Mouse (Mus musculus) Patski (cell line): ENCODE data around the gene Nagpa. TPM values are rescaled to one million over a fixed set of nuclear protein-coding genes. Genes with fewer than 3 reads are reported as not detected.

ENCODE experiments used
- ATAC-seq: fragments of 100-300 bp; one replicate; pipeline ENCODE4 v1.8.0; 2021
- CTCF ChIA-PET: fragments of 350-600 bp; sonication (Branson Sonifier 250); formaldehyde crosslinking; loops from one replicate; lab custom pipeline; 2022; ENCODE audit warnings: inconsistent platforms; lab: Charles Lee
- POLR2A ChIA-PET: fragments of 350-600 bp; sonication (Branson Sonifier 250); formaldehyde crosslinking; loops from one replicate; lab custom pipeline; 2022; ENCODE audit warnings: antibody characterized with exemption, inconsistent platforms; lab: Charles Lee
- DNase-seq: peaks from one replicate; pipeline ENCODE4 v3.0.0-alpha.2; 2011; ENCODE audit warnings: low read depth, low spot score
- H3K27me3 ChIP-seq: fragments of 371-371 bp; one replicate; pipeline ENCODE4 v1.5.1; 2021
- CTCF ChIP-seq: fragments of 100-300 bp; IDR thresholded peaks from one replicate; pipeline ENCODE4 v1.5.1; 2021
- in situ Hi-C: fragments of 300-500 bp; cut with MboI; formaldehyde crosslinking; loops from 3 replicates; pipeline ENCODE4 v1.11.1; 2018; ENCODE audit warnings: low pct_unique_long_range_greater_than_20kb, mixed read lengths
- polyA plus RNA-seq: library from polyadenylated mRNA; unstranded; gene quantifications from one replicate; pipeline ENCODE4 v1.2.3, GENCODE M21; 2021

Gene Nagpa
- polyA plus RNA-seq, 1 experiment from 2014 or later, result 20.2 TPM

DNA sequence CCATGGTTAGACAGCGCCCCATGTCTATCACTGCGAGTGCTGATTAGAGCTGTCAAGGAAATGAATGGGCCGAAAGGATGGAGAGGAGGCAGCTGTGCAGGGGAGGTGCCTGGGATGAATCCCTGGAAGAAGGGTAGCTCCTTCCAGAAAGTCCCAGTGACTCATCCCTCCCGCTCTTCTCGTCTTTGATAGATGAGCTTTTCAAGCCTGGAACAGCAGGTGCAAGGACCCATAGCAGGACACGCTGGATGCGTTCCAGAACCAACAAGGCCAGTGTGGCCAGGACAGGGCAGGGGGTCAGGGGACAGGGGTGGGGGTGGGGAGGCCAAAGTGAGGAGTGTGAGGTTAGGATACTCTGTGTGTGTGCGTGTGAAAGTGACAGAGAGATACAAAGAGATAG lies 44.6 kb downstream of the Nagpa start:
- H3K27me3 ChIP-seq, result peaks cover 13% of the 10 kb centered on the region
- in situ Hi-C loops, result no loop called here
- POLR2A ChIA-PET, result interaction anchor here (0.5 to 0.6 kb wide), 2 partner anchors 15 to 123 kb away, joined by 3 read pairs; no protein-coding TSS in a partner anchor
- DNase-seq (no peak), ATAC-seq (no peak)
- TF ChIP-seq CTCF, result no peak
- CTCF ChIA-PET, result no interaction called here

DNA sequence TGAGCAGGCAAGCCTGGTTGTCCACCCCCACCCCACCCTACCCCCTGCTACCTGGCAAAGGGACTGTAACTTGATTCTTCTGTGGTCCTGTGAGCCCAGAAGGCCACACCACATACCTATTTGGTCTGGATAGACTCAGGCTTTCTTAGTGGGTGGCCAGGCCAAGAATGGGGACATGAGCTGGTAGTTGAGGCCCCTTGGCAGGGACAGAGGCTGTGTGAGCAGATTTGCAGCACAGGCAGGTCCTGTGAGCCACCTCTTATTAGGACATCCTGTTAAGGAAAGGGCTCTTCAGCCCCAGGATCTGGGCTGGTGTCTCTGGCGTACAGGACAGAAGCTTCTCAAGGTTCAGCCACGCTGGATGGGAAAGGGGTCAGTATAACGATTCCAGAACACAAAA lies 46.7 kb downstream of the Nagpa start:
- in situ Hi-C loops, result no loop called here
- ChIA-PET CTCF (no interaction called here), POLR2A (no interaction called here)
- no peak for TF ChIP-seq CTCF
- H3K27me3 ChIP-seq, result peaks cover 16% of the 10 kb centered on the region
- DNase-seq, result no peak
- ATAC-seq, result no peak

DNA sequence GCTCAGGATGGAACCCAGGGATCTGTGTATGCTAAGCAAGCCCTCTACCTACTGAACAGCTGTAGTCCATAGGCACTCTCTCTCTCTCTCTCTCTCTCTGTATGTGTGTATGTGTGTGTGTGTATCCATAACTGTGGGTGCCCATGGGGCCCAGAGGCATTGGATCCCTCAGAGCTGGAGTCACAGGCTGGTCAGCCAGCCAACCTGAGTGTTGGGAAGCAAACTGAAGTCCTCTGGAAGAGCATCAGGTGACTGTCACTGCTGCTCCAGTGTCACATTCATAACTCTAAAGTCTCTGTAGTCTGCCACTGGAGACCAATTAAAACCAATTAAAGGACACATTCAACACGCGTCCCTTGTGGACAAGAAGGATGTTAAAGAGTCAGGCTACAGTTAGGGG lies 47.3 kb downstream of the Nagpa start:
- ChIA-PET POLR2A (no interaction called here), CTCF (no interaction called here)
- ATAC-seq (no peak), DNase-seq (no peak)
- in situ Hi-C loops, result no loop called here
- peaks cover 16% of the 10 kb centered on the region for H3K27me3 ChIP-seq
- TF ChIP-seq CTCF, result no peak

DNA sequence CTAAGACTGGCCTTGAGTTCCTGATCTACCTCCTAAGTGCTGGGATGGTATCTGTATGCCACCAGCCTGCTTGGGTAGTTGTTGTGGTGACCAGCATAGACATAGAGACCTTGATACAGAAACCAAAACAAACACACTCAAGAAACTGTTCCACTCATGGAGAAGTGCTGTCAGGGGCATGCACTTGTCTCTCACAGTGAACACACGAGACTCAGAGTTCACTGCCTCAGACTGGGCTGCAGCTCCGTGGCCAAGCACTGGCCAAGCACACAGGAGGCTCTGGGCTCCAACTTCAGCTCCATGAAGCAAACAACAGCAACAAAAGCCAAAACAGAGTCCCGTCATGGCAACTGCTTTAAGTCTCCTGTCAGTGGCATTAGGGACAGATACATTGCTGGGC lies 48.8 kb downstream of the Nagpa start:
- DNase-seq (no peak), ATAC-seq (no peak)
- CTCF ChIA-PET, result no interaction called here
- in situ Hi-C loops, result no loop called here
- POLR2A ChIA-PET, result no interaction called here
- peaks cover 16% of the 10 kb centered on the region for H3K27me3 ChIP-seq
- no peak for TF ChIP-seq CTCF

DNA sequence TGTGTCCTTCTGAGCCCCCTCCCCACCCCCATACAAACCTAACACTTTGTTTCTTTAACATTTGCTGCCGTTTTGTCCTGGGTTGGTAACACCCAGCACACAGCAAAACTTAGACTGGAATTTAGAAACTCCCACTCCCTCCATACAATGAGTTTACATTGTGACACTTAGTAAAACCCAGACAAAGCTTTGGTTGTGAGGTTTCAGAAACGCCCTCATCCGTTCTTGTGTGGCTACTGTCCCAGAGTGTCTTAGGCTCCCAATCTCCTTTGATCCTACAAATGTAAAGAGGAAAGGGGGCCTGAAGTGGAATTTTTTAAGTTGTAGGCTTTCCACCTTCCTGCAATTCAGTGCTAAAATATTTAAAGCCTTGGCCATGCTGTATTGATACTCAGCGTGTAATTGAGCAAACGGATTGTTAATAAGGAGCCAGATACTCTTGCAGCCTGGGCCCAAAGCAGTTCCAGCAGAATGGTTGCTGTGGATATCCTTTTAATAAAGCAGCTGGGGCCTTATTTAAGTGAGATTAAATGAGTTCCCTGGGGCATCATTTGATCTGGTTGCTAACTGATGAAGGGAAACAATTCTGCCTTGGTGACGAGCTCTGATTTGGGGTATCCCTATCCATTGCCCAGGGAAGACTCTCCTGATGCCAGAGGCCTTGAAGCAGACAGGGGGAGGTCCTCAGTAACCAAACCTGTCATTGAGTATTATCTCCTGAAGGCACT lies 50.3 kb downstream of the Nagpa start:
- in situ Hi-C loops, result no loop called here
- CTCF ChIA-PET, result no interaction called here
- no peak for TF ChIP-seq CTCF
- no peak for DNase-seq
- POLR2A ChIA-PET, result no interaction called here
- peaks cover 25% of the 10 kb centered on the region for H3K27me3 ChIP-seq
- no peak for ATAC-seq

DNA sequence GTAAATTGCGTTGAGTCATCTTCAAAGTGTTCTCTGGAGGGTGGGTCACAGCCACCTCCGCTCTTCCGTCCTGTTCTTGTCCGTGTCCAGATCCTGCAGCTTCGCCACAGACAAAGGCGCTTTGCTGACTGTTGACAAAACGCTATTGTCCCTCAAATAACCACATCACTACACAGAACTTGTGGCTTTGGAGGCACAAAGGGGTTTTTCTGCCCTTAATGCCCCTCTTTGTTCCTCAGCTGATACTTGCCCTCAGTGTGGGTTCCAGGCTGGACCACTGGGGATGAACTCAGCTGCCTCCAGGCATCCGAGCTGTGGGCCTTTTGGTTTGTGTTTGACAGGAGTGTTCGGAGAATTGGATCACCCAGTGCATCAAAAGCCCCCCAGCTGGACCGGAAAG lies 53.3 kb downstream of the Nagpa start:
- ChIA-PET POLR2A (no interaction called here), CTCF (no interaction called here)
- in situ Hi-C loops, result no loop called here
- TF ChIP-seq CTCF, result no peak
- ATAC-seq (no peak), DNase-seq (no peak)
- peaks cover 25% of the 10 kb centered on the region for H3K27me3 ChIP-seq

DNA sequence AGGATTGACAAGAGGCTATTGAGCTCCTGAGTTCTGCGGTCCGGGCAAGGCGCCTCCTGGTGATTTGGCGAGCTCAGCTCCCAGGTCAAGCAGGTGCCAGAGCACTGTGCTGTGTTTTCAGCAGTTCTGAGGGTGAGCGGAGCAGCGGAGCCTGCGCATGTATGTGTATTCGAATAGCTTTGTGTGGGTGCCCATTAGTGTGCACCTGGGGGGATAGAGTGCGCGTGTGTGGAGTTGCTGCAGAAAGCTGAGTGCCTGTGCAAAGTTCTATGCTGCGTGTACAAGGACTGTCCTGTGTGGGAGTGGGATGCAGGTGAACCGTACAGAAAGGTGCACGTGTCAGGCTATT lies 56.8 kb downstream of the Nagpa start, which contains the start of gene Sec14l5:
TSS of gene Sec14l5 (plus strand) at position 73 of the 349 bp plus-strand sequence.
- ChIA-PET POLR2A (no interaction called here), CTCF (interaction anchor here (1.2 kb wide), 1 partner anchor 106 kb away, joined by 5 read pairs; no protein-coding TSS in a partner anchor)
- no peak for TF ChIP-seq CTCF
- ATAC-seq, result peak; percentile 2
- in situ Hi-C loops, result loop anchor here (10.0 to 25.0 kb wide), 2 partner anchors 92 to 460 kb away; partner anchors contain the start of genes Coro7 and Ubn1
- no peak for DNase-seq
- H3K27me3 ChIP-seq, result peaks cover 9% of the 10 kb centered on the region

DNA sequence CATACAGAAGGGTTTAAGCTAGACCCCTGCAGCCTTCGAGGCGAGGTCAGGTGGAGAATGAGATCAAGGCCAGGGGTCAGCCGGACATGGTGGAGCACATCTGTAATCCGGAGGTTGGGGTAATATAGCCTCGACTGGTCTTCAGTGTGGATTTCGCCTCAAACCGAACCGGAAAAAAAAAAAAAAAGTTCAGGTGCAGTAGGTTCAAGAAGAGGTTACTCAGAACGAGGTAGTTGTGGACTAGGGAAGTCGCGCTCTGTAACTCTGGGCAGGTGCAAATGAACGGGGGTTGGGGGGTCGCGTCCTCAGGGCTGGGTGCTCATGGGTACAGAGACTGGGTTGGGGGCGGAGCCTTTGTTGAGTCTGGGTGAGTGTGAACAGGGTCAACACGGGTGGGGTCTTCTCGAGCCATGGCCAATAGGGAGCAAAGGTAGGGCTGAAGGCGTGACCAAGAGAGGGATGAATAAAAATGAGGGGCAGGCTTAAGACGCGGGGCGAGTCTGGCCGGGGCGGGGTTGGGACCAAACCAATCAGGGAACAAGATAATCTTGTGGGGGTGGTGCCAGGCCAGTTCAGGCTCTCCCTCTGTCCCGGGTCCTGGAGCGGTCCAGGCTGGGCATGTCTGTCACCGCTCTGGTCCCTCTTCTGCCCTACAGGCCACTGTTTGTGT lies 57.3 kb downstream of the Nagpa start:
- in situ Hi-C loops, result loop anchor here (10.0 to 25.0 kb wide), 2 partner anchors 92 to 459 kb away; partner anchors contain the start of genes Coro7 and Ubn1
- ChIA-PET CTCF (interaction anchor here (0.9 to 1.2 kb wide), 2 partner anchors 11 to 106 kb away, joined by 3 to 5 read pairs; no protein-coding TSS in a partner anchor), POLR2A (no interaction called here)
- DNase-seq, result no peak
- peaks cover 9% of the 10 kb centered on the region for H3K27me3 ChIP-seq
- TF ChIP-seq CTCF, result no peak
- peak; percentile 90 for ATAC-seq

DNA sequence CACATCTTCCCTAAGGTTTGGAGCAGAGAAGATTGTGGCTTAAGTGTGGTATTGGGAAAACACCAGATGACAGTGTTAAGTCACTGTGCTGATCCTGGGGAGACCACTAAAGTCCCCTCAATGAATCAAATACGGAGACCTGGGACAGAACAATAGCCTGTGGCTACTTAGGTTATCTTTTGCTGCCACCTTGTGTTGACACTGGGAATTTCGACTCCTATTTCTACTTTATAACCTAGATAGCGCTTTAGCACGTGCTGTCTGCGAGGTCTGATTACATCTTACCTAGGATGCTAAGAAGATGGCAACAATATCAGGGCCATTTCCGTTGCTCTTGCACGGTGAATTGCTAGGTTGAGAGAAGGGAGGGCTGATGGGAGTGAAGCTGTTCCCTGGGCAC lies 58.2 kb downstream of the Nagpa start:
- DNase-seq, result peak; percentile 34
- H3K27me3 ChIP-seq, result peaks cover 9% of the 10 kb centered on the region
- ATAC-seq, result no peak
- TF ChIP-seq CTCF, result no peak
- POLR2A ChIA-PET, result no interaction called here
- in situ Hi-C loops, result loop anchor here (10.0 to 25.0 kb wide), 2 partner anchors 91 to 458 kb away; partner anchors contain the start of genes Coro7 and Ubn1
- CTCF ChIA-PET, result interaction anchor here (0.7 to 1.4 kb wide), 4 partner anchors 10 to 164 kb away, joined by 3 to 4 read pairs (median 3); no protein-coding TSS in a partner anchor

Other genes starting within 250 kb of the Nagpa start
- 58.2 TPM for gene Anks3, start 239.8 kb downstream of the Nagpa start, polyA plus RNA-seq
- gene Sept12, start 206.2 kb downstream of the Nagpa start, polyA plus RNA-seq, result 0.09 TPM
- not detected for gene Smim22, start 196.7 kb downstream of the Nagpa start, polyA plus RNA-seq
- 50.2 TPM for gene Rogdi, start 190.5 kb downstream of the Nagpa start, polyA plus RNA-seq
- 102 TPM for gene Glyr1, start 154.1 kb downstream of the Nagpa start, polyA plus RNA-seq
- gene Ubn1, start 154.0 kb downstream of the Nagpa start, polyA plus RNA-seq, result 27.7 TPM
- 0.03 TPM for gene Ppl, start 71.6 kb downstream of the Nagpa start, polyA plus RNA-seq
- gene Sec14l5, start 56.9 kb downstream of the Nagpa start, polyA plus RNA-seq, result not detected
- 0.21 TPM for gene AU021092, start 18.3 kb upstream of the Nagpa start, polyA plus RNA-seq
- 37.4 TPM for gene Alg1, start 29.6 kb upstream of the Nagpa start, polyA plus RNA-seq
- 45.3 TPM for gene Eef2kmt, start 52.0 kb upstream of the Nagpa start, polyA plus RNA-seq